Mouse (Mus musculus): ENCODE measurements around the gene Hist1h2be.

GRCm38 (mm10) chr13:23551931-23552914, 68.7 kb downstream of the Hist1h2be start:
- no peak for TF ChIP-seq CTCF (IDR thresholded peaks at IDR 0.05; ENCODE audit: extremely low read depth, insufficient read length, insufficient replicate concordance, low read depth, low read length)
- no peak for TF ChIP-seq POLR2A (IDR thresholded peaks at IDR 0.05; ENCODE audit: low read depth, low read length)

All from small intestine, adult 2 months (tissue).